Mouse (Mus musculus) olfactory bulb, adult 2 months (tissue): ENCODE data around the gene Rnf43. TPM values are rescaled to one million over a fixed set of nuclear protein-coding genes. Genes with fewer than 3 reads are reported as not detected.

Experiments used
- H3K27ac ChIP-seq: fragments of 200-500 bp; 2 replicates; pipeline ENCODE4 v1.5.1; 2012; ENCODE audit warnings: low read depth, low read length; ENCODE audit not compliant: insufficient read depth
- H3K4me1 ChIP-seq: fragments of 200-500 bp; 2 replicates; pipeline ENCODE4 v1.6.1; 2012; ENCODE audit warnings: low read length; ENCODE audit not compliant: control insufficient read depth, insufficient read depth
- H3K4me3 ChIP-seq: fragments of 200-500 bp; 2 replicates; pipeline ENCODE4 v1.5.1; 2012; ENCODE audit warnings: mild to moderate bottlenecking, low read depth, low read length, moderate library complexity; ENCODE audit not compliant: insufficient read depth
- CTCF ChIP-seq: fragments of 200-500 bp; IDR thresholded peaks from 2 replicates; pipeline ENCODE4 v1.5.1; 2012; ENCODE audit warnings: low read depth, mild to moderate bottlenecking, low read length, moderate library complexity; ENCODE audit not compliant: insufficient read depth
- POLR2A ChIP-seq: fragments of 200-500 bp; IDR thresholded peaks from 2 replicates; pipeline ENCODE4 v1.6.1; 2012; ENCODE audit warnings: mild to moderate bottlenecking, low read depth, low read length, moderate library complexity; ENCODE audit not compliant: insufficient read depth
- WGBS: fragments of 180-500 bp; shearing (Covaris S2); methylation state at CpG from one replicate; pipeline ENCODE4 v1.1.7; 2018; 5-methylcytosine and 5-hydroxymethylcytosine counted together
- polyA plus RNA-seq: library from polyadenylated mRNA; stranded (reverse); fragments of >200 nt; gene quantifications from 2 replicates; pipeline ENCODE4 v1.2.4, GENCODE M21; 2012; ENCODE audit warnings: low replicate concordance; ENCODE audit not compliant: missing spikeins, insufficient read depth, insufficient read length

The Rnf43 gene
- polyA plus RNA-seq, 1 experiment, result not detected

GRCm38 (mm10) chr11:87744964-87745363 is 82.4 kb downstream of the Rnf43 start:
- WGBS, result 79% methylated on average over 4 of the region's 4 CpGs
- no peak for TF ChIP-seq CTCF
- TF ChIP-seq POLR2A, result no peak
- no peak overlapping the region for H3K4me3 ChIP-seq
- H3K4me1 ChIP-seq, result no peaks in the 10 kb centered on the region
- no peak overlapping the region for H3K27ac ChIP-seq

- 78% methylated on average over 9 of the region's 9 CpGs for WGBS
- no peak for TF ChIP-seq CTCF
- TF ChIP-seq POLR2A, result no peak
- no peak overlapping the region for H3K27ac ChIP-seq
Measured at GRCm38 (mm10) chr11:87745632-87746555, 83.4 kb downstream of the Rnf43 start.

GRCm38 (mm10) chr11:87747312-87747711 is 84.8 kb downstream of the Rnf43 start:
- 89% methylated on average over 5 of the region's 5 CpGs for WGBS
- H3K4me3 ChIP-seq, result no peak overlapping the region
- TF ChIP-seq CTCF (no peak), POLR2A (no peak)
- H3K4me1 ChIP-seq, result no peaks in the 10 kb centered on the region
- H3K27ac ChIP-seq, result no peak overlapping the region

More at GRCm38 (mm10) chr11:87745632-87746555, 83.4 kb downstream of the Rnf43 start:
- H3K4me1 ChIP-seq, result no peaks in the 10 kb centered on the region
- no peak overlapping the region for H3K4me3 ChIP-seq

- Histone ChIP-seq H3K27ac (no peak overlapping the region), H3K4me1 (no peaks in the 10 kb centered on the region), H3K4me3 (no peak overlapping the region)
- WGBS, result 88% methylated on average over 7 of the region's 7 CpGs
- TF ChIP-seq POLR2A, result no peak
- no peak for TF ChIP-seq CTCF
Measured at GRCm38 (mm10) chr11:87747716-87748115, 85.2 kb downstream of the Rnf43 start.

- no peaks in the 10 kb centered on the region for H3K4me1 ChIP-seq
- WGBS, result 40% methylated on average over 19 of the region's 19 CpGs
- no peak overlapping the region for H3K4me3 ChIP-seq
- peak overlapping the region; percentile 6; the same call in 1 of the 2 replicates for H3K27ac ChIP-seq
- TF ChIP-seq CTCF, result no peak
- TF ChIP-seq POLR2A, result no peak
Measured at GRCm38 (mm10) chr11:87748132-87749119, 85.9 kb downstream of the Rnf43 start.

- WGBS, result 62% methylated on average over 18 of the region's 18 CpGs
- TF ChIP-seq CTCF (no peak), POLR2A (no peak)
- H3K4me3 ChIP-seq, result no peak overlapping the region
- H3K27ac ChIP-seq, result no peak overlapping the region; the same call in 1 of the 2 replicates
- no peaks in the 10 kb centered on the region for H3K4me1 ChIP-seq
Measured at GRCm38 (mm10) chr11:87749192-87750042, 86.9 kb downstream of the Rnf43 start.

GRCm38 (mm10) chr11:87750043-87750421 is 87.5 kb downstream of the Rnf43 start:
- H3K4me1 ChIP-seq, result no peaks in the 10 kb centered on the region
- peak overlapping the region; percentile 36; the same call in 1 of the 2 replicates for H3K27ac ChIP-seq
- TF ChIP-seq CTCF (no peak), POLR2A (no peak)
- H3K4me3 ChIP-seq, result no peak overlapping the region
- 82% methylated on average over 11 of the region's 11 CpGs for WGBS

GRCm38 (mm10) chr11:87750521-87750920 is 88.0 kb downstream of the Rnf43 start:
- peak overlapping the region; percentile 36; the same call in 1 of the 2 replicates for H3K27ac ChIP-seq
- no peak for TF ChIP-seq CTCF
- TF ChIP-seq POLR2A, result no peak
- no peaks in the 10 kb centered on the region for H3K4me1 ChIP-seq
- 78% methylated on average over 3 of the region's 3 CpGs for WGBS
- no peak overlapping the region for H3K4me3 ChIP-seq
